Mouse (Mus musculus) lung, postnatal 0 days (tissue): ENCODE results near the gene Pcsk4. TPM values are rescaled to one million over a fixed set of nuclear protein-coding genes. Genes with fewer than 3 reads are reported as not detected.

Experiments used
- ATAC-seq: fragments of 200-750 bp; cut with Nextera tagmentation; 2 replicates; pipeline ENCODE4 v1.8.0; 2017; ENCODE audit warnings: moderate library complexity
- DNase-seq: peaks from one replicate; pipeline ENCODE4 v3.0.0-alpha.2; 2016; ENCODE audit warnings: low spot score
- H3K27ac ChIP-seq: fragments of 300-500 bp; sonication (generic); 2 replicates; pipeline ENCODE4 v1.5.1; 2014; ENCODE audit warnings: antibody characterized with exemption, mild to moderate bottlenecking, low read length, mixed read lengths
- H3K27me3 ChIP-seq: fragments of 300-500 bp; sonication (generic); replicated peaks from 2 replicates; pipeline ENCODE4 v1.6.1; 2014; ENCODE audit warnings: low read length, mixed read lengths; ENCODE audit not compliant: insufficient read depth
- H3K36me3 ChIP-seq: fragments of 300-500 bp; sonication (generic); 2 replicates; pipeline ENCODE4 v1.6.1; 2014; ENCODE audit warnings: low read length, mixed read lengths; ENCODE audit not compliant: insufficient read depth
- H3K4me1 ChIP-seq: fragments of 300-500 bp; sonication (generic); 2 replicates; pipeline ENCODE4 v1.6.1; 2014; ENCODE audit warnings: antibody characterized with exemption, low read depth, low read length, mixed read lengths; ENCODE audit not compliant: insufficient read depth
- H3K4me2 ChIP-seq: fragments of 300-500 bp; sonication (generic); replicated peaks from 2 replicates; pipeline ENCODE4 v1.6.1; 2014; ENCODE audit warnings: low read depth, mild to moderate bottlenecking, low read length, moderate library complexity, mixed read lengths
- H3K4me3 ChIP-seq: fragments of 300-500 bp; sonication (generic); 2 replicates; pipeline ENCODE4 v1.5.1; 2014; ENCODE audit warnings: low read depth, low read length
- H3K9ac ChIP-seq: fragments of 300-500 bp; sonication (generic); replicated peaks from 2 replicates; pipeline ENCODE4 v1.6.1; 2014; ENCODE audit warnings: low read depth, mild to moderate bottlenecking
- H3K9me3 ChIP-seq: fragments of 300-500 bp; sonication (generic); 2 replicates; pipeline ENCODE4 v1.6.1; 2016; ENCODE audit warnings: low read length, mixed read lengths
- CTCF ChIP-seq: IDR thresholded peaks from 2 replicates; pipeline ENCODE4 v1.5.1; 2016; ENCODE audit warnings: antibody characterized with exemption, mild to moderate bottlenecking
- EP300 ChIP-seq: IDR thresholded peaks from 2 replicates; pipeline ENCODE4 v1.6.1; 2016; ENCODE audit warnings: antibody characterized with exemption, mild to moderate bottlenecking, control low read depth
- WGBS: fragments of 180-500 bp; shearing (Covaris S2); extraction: QIAGEN DNeasy Blood & Tissue Kit; methylation state at CpG from one replicate; pipeline ENCODE4 v1.1.7; 2014; 5-methylcytosine and 5-hydroxymethylcytosine counted together
- microRNA-seq: library from miRNA; unstranded; fragments of <30 nt; microRNA quantifications from one replicate; pipeline ENCODE4, GENCODE M21; 2016
- polyA plus RNA-seq: library from polyadenylated mRNA; unstranded; fragments of >200 nt; fragmentation: Nextera tagmentation; extraction: Ambion mirVana; gene quantifications from 2 replicates; pipeline ENCODE4 v1.2.1, GENCODE M21; 2015

The Pcsk4 gene
- polyA plus RNA-seq, 1 experiment from 2014 or later: 3.4 TPM

DNA sequence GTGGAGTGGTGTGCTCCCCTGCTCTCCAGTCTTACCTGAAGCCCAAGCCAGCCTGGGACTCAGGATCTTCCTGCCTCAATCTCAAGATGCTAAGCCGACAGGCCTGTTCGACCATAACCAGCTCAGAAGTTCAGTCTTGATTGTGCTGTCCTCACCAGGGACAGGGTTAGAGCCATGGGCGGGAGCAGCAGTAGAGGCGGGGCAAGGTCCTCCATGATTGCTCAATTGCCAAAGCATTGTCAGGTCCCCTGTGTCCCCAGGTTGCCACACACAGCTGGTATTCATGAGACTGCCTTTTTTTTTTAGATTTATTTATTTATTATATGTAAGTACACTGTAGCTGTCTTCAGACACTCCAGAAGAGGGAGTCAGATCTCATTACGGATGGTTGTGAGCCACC, 53.1 kb downstream of the Pcsk4 start:
- Histone ChIP-seq H3K36me3 (peaks cover 39% of the 10 kb centered on the region), H3K4me2 (no peak overlapping the region)
- 72% methylated on average over 5 of the region's 5 CpGs for WGBS

GRCm38 (mm10) chr10:80273847-80274246, 55.5 kb downstream of the Pcsk4 start:
- H3K27me3 ChIP-seq: no peaks in the 10 kb centered on the region
- TF ChIP-seq EP300 (no peak), CTCF (no peak)
- H3K9ac ChIP-seq: no peak overlapping the region
- H3K27ac ChIP-seq: peak overlapping the region; percentile 68
- 57% methylated on average over 3 of the region's 3 CpGs for WGBS
- H3K9me3 ChIP-seq: no peaks in the 10 kb centered on the region
- H3K4me1 ChIP-seq: 0 out of 2 replicates have a peak, but pooled peaks cover under 1% of the 10 kb centered on the region
- DNase-seq (peak; percentile 72), ATAC-seq (peak; percentile 83)
- no peak overlapping the region for H3K4me3 ChIP-seq
- H3K36me3 ChIP-seq: peaks cover 27% of the 10 kb centered on the region
- 0 out of 2 replicates have a peak overlapping the region, but pooled peaks have one; percentile 5 for H3K4me2 ChIP-seq

More for the DNA sequence above, 53.1 kb downstream of the Pcsk4 start:
- H3K9me3 ChIP-seq: no peaks in the 10 kb centered on the region
- H3K9ac ChIP-seq: no peak overlapping the region
- no peaks in the 10 kb centered on the region for H3K27me3 ChIP-seq
- H3K27ac ChIP-seq: no peak overlapping the region
- no peaks in the 10 kb centered on the region; the same call in 1 of the 2 replicates for H3K4me1 ChIP-seq
- ATAC-seq: peak; percentile 26; the same call in 1 of the 2 replicates
- TF ChIP-seq EP300 (no peak), CTCF (no peak)
- no peak overlapping the region for H3K4me3 ChIP-seq
- peak; percentile 59 for DNase-seq

DNA sequence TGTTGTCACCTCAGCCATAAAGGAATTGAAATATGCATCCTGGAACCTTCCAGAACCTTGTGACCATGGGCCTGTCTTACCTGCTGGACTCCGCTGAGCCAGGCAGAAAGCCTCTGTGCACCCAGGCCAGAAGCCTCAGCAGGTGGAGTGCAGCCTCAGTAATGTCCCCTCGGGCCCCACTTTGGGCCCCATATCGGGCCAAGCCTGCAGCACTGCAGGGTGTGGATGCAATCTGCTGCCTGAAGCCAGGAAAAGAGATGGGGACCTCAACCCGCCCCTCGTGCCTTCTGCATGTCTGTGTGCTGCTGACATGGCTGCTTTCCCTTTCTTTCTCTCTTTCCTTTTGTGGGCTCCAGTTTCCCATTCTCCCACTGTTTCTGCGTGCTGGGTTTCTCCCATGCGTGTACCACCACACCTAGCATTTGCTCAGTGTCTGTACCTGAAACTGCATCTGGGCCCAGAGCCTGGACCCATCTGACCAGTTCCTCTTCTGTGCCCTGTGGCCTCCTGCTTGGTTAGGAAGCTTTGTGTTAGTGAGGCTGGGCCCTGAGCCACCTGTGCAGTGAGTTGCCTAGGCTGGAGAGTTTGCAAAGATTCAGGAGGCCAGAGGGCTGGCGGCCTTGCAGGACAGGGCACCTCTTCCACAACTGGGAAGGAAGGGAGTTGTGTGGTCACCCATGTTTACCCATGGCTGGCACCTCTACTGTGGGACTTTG, 57.3 kb downstream of the Pcsk4 start:
- Histone ChIP-seq H3K36me3 (peaks cover 9% of the 10 kb centered on the region; the same call in 1 of the 2 replicates), H3K4me3 (no peak overlapping the region), H3K9ac (no peak overlapping the region), H3K4me1 (peaks cover 14% of the 10 kb centered on the region; the same call in 1 of the 2 replicates), H3K4me2 (no peak overlapping the region), H3K27me3 (no peaks in the 10 kb centered on the region), H3K9me3 (no peaks in the 10 kb centered on the region), H3K27ac (no peak overlapping the region)
- WGBS: 91% methylated on average over 8 of the region's 8 CpGs
- no peak for ATAC-seq
- no peak for TF ChIP-seq CTCF
- no peak for TF ChIP-seq EP300
- no peak for DNase-seq

Small RNA genes lying within 50 kb of the gene (microRNA-seq; reads per million reads assigned to microRNA genes)
- 1.5 reads per million for gene Mir6911

Other genes with a start within 250 kb of the Pcsk4 start
- 17.5 and 26.4 TPM in 2 replicates for gene Sbno2, start 223.9 kb downstream of the Pcsk4 start, polyA plus RNA-seq
- gene Stk11, start 213.7 kb downstream of the Pcsk4 start, polyA plus RNA-seq: 19.0 and 19.8 TPM in 2 replicates
- 463 and 491 TPM in 2 replicates for gene Atp5d, start 190.9 kb downstream of the Pcsk4 start, polyA plus RNA-seq
- 5.1 and 5.5 TPM in 2 replicates for gene Cbarp, start 188.7 kb downstream of the Pcsk4 start, polyA plus RNA-seq
- gene Midn, start 181.2 kb downstream of the Pcsk4 start, polyA plus RNA-seq: 13.2 and 14.2 TPM in 2 replicates
- 203 and 305 TPM in 2 replicates for gene Cirbp, start 163.5 kb downstream of the Pcsk4 start, polyA plus RNA-seq
- gene 1600002K03Rik, start 156.6 kb downstream of the Pcsk4 start, polyA plus RNA-seq: 10.4 and 11.7 TPM in 2 replicates
- 5.1 and 6.9 TPM in 2 replicates for gene Efna2, start 150.0 kb downstream of the Pcsk4 start, polyA plus RNA-seq
- gene Mum1, start 103.1 kb downstream of the Pcsk4 start, polyA plus RNA-seq: 34.0 and 36.9 TPM in 2 replicates
- 295 and 327 TPM in 2 replicates for gene Ndufs7, start 80.4 kb downstream of the Pcsk4 start, polyA plus RNA-seq
- 23.5 and 25.4 TPM in 2 replicates for gene Gamt, start 68.5 kb downstream of the Pcsk4 start, polyA plus RNA-seq
- gene Dazap1, start 68.0 kb downstream of the Pcsk4 start, polyA plus RNA-seq: 37.8 and 38.1 TPM in 2 replicates
- 651 and 741 TPM in 2 replicates for gene Rps15, start 37.0 kb downstream of the Pcsk4 start, polyA plus RNA-seq
- gene Apc2, start 33.5 kb downstream of the Pcsk4 start, polyA plus RNA-seq: 0.57 and 0.85 TPM in 2 replicates
- 58.4 and 64.8 TPM in 2 replicates for gene 2310011J03Rik, start 9.0 kb downstream of the Pcsk4 start, polyA plus RNA-seq
- gene Reep6, start 455 bp upstream of the Pcsk4 start, polyA plus RNA-seq: 15.4 and 17.6 TPM in 2 replicates
- 6.4 and 7.3 TPM in 2 replicates for gene Adamtsl5, start 18.9 kb upstream of the Pcsk4 start, polyA plus RNA-seq
- gene Plk5, start 27.0 kb upstream of the Pcsk4 start, polyA plus RNA-seq: 1.00 and 1.0 TPM in 2 replicates
- 6.0 and 6.3 TPM in 2 replicates for gene Mex3d, start 58.2 kb upstream of the Pcsk4 start, polyA plus RNA-seq
- 90.6 and 90.7 TPM in 2 replicates for gene Mbd3, start 70.1 kb upstream of the Pcsk4 start, polyA plus RNA-seq
- 511 and 651 TPM in 2 replicates for gene Uqcr11, start 77.3 kb upstream of the Pcsk4 start, polyA plus RNA-seq
- gene Tcf3, start 104.1 kb upstream of the Pcsk4 start, polyA plus RNA-seq: 34.7 and 36.2 TPM in 2 replicates
- not detected in 2 replicates for gene Onecut3, start 165.3 kb upstream of the Pcsk4 start, polyA plus RNA-seq
- gene Atp8b3, start 209.6 kb upstream of the Pcsk4 start, polyA plus RNA-seq: 0.04 and 0.10 TPM in 2 replicates
- 12.9 TPM in 2 replicates for gene Rexo1, start 232.1 kb upstream of the Pcsk4 start, polyA plus RNA-seq
- gene Klf16, start 247.8 kb upstream of the Pcsk4 start, polyA plus RNA-seq: 7.1 and 7.2 TPM in 2 replicates